Mouse (Mus musculus): ENCODE results near the gene Depdc1b.
A peak's percentile ranks its signal among the peaks of the same experiment; 100 is the strongest.

Depdc1b gene

DNA sequence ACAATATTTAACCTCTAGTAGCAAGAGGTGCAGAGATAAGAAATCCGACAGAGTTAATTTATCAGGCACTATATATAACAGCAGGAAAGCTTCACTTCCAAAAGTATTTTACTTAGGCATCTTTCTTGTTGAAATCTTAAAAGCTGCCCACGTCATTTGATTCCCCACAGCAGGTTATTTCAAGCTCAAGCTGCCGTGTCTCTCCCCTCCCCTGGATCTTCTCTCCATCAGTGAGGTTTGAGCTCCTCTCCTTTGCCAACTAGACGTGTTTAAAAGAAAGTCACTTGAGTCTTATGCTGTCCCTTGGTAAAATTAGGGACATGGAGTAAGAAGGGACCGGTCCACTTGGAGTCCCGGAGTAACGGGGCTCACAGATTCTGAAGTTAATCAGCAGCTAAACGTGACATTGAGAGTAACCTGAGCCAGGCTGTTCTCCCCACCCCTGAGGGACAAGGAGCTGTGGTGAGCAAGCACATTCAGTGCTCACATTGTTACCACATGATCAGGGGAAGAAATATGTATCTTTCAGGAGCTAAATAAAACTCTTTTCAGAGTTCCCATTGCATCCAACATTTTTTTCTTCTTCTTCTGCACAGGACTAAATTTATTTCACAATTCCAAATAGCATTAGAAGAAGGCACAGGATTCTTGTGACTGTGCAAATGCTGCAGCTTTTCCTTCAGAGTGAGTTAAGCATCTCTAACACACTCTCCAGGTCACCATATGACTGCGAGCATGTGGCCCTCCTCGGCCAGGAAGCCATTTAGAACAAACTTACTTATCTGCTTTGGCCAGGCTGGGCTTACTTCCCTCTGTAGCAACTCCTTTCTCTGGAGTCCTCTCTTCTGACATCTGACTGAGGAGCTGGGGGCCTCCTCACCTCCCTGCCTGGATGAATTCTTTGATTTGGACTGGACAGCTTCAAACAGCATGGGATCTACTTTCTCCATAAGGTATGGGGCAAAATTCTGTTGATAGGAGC is 133.3 kb downstream of the Depdc1b start, which contains the start of gene Pde4d:
TSS of gene Pde4d (plus strand) at position 833 of the 982 bp plus-strand sequence.
- DNase-seq, result peak; percentile 24 to 39

DNA sequence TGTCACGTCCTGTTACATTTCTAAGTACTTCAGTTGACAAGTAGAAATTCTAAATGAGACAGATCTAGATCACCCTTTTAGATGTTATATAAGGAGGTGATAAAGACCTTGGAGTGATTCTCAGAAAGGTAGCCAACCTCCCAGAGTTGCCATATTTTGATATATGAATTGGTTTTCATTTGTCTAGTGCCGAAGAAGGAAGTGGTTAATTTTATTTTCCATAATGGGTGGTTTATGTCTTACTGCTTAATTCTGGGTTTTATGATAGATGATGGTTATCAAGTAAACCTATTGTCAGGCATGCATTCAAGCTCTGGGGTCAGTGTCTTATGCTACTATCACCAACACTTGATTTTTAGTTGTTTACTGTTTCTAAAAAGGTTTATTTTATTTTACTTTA is 135.0 kb downstream of the Depdc1b start:
- DNase-seq, result no peak

DNA sequence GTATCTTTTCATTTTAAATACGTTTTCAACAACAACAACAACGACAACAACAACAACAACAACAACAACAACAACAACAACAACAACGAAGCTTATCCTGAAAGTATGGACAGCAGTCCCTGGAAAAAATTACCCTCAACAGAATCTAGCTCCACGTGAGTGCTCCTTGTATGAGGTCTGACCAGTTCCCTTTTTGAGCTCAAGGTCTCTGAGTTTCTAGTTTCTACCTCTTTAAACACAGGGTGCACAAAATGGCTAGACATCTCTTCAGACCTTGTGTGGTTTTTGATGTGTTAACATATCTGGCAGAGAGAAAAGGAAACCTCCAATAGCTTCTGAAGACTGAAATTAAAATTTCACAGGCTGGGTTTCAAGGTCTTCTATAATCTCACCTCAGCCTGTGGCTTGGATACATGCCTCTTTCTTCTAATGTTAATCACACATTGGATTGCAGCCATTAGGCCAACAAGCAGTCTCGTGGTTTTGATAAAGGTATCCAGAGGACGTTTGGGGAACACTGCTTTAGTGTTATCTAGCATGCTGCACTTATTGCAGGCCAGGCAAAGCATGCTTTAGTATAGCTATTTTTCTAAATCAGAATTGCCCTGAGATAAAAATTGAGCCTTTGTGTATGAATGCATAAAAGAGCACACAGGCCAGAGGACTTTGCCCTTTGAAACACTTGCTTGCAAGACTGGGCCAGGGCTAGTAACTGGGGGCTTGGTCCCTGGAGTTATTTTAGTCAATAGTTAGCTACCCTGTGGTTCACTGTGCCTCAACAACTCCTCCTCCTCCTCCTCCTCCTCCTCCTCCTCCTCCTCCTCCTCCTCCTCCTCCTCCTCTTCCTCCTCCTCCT is 137.2 kb downstream of the Depdc1b start:
- peak in 1 of 2 experiments; percentile 13 for DNase-seq

Data from lung, adult 18-20 months (tissue).